Mouse (Mus musculus): Measurements from ENCODE around the gene Aatf. TPM values are rescaled to one million over a fixed set of nuclear protein-coding genes. Genes with fewer than 3 reads are reported as not detected.

Gene Aatf
- 10 to 100 TPM; 28.1 to 29.7 TPM for total RNA-seq (2021)

- peak; percentile 99 for DNase-seq
- intact Hi-C loops (cut with DNase I) = no loop called here
Measured at GRCm38 (mm10) chr11:84513171-84514116, at the start of gene Aatf. TSS of gene Aatf (minus strand) at chr11:84513522.

- peak; percentile 89 for DNase-seq
- intact Hi-C loops (cut with DNase I) = no loop called here
Measured at GRCm38 (mm10) chr11:84562758-84563347, 49.5 kb upstream of the Aatf start.

GRCm38 (mm10) chr11:84561546-84561945 is 48.2 kb upstream of the Aatf start:
- intact Hi-C loops (cut with DNase I) = no loop called here
- DNase-seq = peak; percentile 61

- intact Hi-C loops (cut with DNase I) = no loop called here
- peak; percentile 89 for DNase-seq
Measured at GRCm38 (mm10) chr11:84553821-84554450, 40.6 kb upstream of the Aatf start.

GRCm38 (mm10) chr11:84551296-84551695 is 38.0 kb upstream of the Aatf start:
- intact Hi-C loops (cut with DNase I) = no loop called here
- DNase-seq = no peak

- intact Hi-C loops (cut with DNase I) = no loop called here
- DNase-seq = no peak
Measured at GRCm38 (mm10) chr11:84549258-84549791, 36.0 kb upstream of the Aatf start.

DNA sequence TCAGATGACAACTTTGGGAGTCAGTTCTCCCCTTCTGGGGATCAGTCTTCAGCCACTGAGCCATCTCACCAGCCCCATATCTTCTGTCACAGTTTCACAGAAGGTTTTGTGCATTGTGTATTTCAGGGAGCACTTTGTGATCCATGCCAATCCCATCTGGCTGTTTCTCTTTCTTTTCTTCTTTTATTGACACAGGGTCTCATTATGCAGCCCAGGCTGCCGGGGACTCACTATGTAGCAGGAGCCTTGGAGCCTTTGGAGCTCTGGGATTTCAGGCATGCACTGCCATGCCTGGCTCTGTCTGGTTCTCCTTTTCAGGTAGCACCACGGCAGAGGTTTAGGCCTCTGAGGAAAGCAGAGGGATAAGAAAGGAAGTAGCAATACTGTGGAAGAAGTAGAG is 35.0 kb upstream of the Aatf start:
- no peak for DNase-seq
- intact Hi-C loops (cut with DNase I) = no loop called here

- no peak for DNase-seq
- intact Hi-C loops (cut with DNase I) = no loop called here
Measured at GRCm38 (mm10) chr11:84539981-84540380, 26.7 kb upstream of the Aatf start.

GRCm38 (mm10) chr11:84529797-84530703 is 16.7 kb upstream of the Aatf start:
- intact Hi-C loops (cut with DNase I) = loop anchor here (10.0 kb wide), 2 partner anchors 115 to 265 kb away; no protein-coding TSS in a partner anchor
- peak; percentile 66 for DNase-seq

DNA sequence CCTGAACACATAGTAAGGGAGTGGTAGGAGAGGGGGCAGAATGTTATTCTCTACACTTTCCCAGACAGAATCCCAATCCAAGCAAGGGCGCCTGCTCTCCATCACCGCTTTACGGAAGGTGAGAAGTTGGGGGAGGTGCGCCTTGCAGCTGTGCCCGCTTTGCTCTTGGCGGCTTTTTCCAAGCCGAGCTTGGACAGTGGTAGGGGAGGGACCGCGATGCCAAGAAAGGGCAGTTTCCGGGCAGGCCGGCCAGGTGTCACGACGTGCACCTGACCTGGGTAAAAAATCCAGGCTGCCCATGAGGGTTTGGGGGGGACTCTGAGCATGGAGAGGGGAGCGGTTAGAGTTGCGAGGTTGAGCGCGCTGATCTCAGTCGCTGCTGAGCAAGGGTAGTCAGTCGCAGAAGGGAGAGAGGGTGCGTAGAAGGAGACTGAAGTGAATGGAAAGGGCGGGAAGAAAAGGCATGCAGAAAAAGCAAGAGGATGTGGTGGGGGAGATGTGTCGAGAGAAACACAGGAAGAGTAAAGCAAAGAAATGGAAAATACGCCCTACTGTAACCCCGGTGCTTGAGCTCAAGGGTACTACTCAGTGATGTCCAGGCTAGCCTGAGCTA is 15.9 kb upstream of the Aatf start:
- peak; percentile 41 for DNase-seq
- intact Hi-C loops (cut with DNase I) = loop anchor here (10.0 kb wide), 2 partner anchors 116 to 266 kb away; no protein-coding TSS in a partner anchor

GRCm38 (mm10) chr11:84526976-84527860 is 13.9 kb upstream of the Aatf start:
- no peak for DNase-seq
- intact Hi-C loops (cut with DNase I) = loop anchor here (10.0 kb wide), 2 partner anchors 118 to 268 kb away; no protein-coding TSS in a partner anchor

- intact Hi-C loops (cut with DNase I) = loop anchor here (10.0 kb wide), 2 partner anchors 118 to 268 kb away; no protein-coding TSS in a partner anchor
- DNase-seq = no peak
Measured at GRCm38 (mm10) chr11:84526451-84526850, 13.1 kb upstream of the Aatf start.

DNA sequence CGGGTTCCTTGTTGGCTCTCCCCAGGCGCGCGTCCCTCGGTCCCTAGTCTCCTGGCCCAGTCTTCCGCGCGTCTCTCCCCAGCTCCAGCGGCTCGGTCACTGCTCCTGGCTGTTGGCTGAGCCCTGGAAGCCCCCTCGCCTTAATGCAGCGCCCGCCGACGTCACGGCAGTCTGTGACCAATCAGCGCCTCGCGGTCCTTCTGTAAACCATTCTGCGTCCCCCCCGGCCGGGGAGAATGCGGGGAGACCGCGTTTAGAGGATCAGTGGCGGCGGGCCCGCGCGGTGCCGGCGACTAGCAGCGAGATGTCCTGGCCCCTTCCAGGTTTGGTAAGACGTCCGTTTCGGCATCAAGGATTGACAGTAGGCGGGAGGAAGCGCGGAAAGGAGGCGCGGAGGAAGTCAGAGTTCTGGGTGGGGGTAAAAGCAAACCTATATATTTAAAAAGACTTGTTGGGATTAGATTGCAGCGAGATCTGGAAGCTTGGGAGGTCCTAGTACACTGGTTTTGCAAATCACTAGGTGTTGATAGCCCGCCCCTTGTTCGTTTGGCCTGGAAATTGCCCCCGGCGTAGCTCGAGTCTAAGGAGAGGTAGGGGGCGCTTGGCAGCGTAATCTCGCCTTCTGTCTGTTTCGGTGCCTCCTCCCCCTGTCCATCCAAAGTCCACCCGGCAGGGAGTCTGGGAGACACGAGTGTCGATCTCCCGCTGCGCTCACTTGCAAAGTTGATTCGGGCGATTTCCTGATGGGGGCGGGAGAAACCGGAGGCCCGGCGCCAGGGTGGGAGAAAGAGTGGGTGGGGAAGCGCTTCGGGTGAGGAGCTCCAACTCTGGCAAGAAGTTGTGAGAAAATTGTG is 12.3 kb upstream of the Aatf start, which contains the start of gene Lhx1:
Gene Lhx1 (minus strand): TSS at position 115 of the 854 bp plus-strand sequence.
- intact Hi-C loops (cut with DNase I) = loop anchor here (10.0 kb wide), 2 partner anchors 119 to 269 kb away; no protein-coding TSS in a partner anchor
- DNase-seq = peak; percentile 96

- DNase-seq = peak; percentile 67
- intact Hi-C loops (cut with DNase I) = loop anchor here (10.0 kb wide), 2 partner anchors 120 to 270 kb away; no protein-coding TSS in a partner anchor
Measured at GRCm38 (mm10) chr11:84524511-84525270, 11.4 kb upstream of the Aatf start.

DNA sequence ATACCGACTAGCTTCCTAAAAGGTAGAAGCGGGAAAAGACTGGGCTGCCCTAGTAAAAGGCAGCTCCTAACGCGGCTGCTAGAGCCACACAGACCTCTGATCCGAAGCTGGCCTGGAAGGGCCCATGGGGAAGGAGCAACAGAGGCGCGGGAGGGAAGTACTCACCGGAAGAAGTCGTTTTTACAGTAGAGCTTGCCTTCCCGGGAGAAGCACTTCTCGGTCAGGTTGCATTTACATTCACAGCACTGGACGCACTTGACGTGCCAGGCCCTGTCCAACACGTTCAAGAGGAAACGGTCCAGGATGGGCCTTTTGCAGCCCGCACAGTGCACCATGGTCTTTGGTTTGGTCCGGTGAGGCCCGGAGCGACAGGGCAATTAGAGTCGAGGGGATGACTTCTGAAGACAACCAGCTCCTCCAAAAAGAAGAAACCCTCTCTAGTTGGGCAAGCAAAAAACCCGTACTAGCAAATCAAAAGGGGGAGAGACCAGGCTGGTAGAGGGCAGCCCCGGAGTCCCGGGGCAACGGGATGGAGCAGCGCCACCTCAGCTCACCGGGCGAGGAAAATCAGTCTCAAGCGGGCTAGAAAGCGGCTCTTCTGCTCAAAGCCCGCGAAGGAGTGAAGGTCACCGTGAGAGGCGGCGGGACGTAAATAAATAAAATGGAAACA is 10.7 kb upstream of the Aatf start:
- no peak for DNase-seq
- intact Hi-C loops (cut with DNase I) = loop anchor here (10.0 kb wide), 2 partner anchors 121 to 271 kb away; no protein-coding TSS in a partner anchor

Data from left cerebral cortex, postnatal 4 days (tissue).